Mouse (Mus musculus): ENCODE results near the gene Fuca1.

GRCm38 (mm10) chr4:135926195-135926808 lies 5.8 kb downstream of the Fuca1 start:
- TF ChIP-seq POLR2A (IDR thresholded peaks at IDR 0.05; ENCODE audit: insufficient read depth, low read length) (no peak), EP300 (IDR thresholded peaks at IDR 0.05; ENCODE audit: insufficient read depth, low read depth, low read length) (no peak)
